ENCODE assay signal across 8 mouse cellular contexts in the genomic region with DNA sequence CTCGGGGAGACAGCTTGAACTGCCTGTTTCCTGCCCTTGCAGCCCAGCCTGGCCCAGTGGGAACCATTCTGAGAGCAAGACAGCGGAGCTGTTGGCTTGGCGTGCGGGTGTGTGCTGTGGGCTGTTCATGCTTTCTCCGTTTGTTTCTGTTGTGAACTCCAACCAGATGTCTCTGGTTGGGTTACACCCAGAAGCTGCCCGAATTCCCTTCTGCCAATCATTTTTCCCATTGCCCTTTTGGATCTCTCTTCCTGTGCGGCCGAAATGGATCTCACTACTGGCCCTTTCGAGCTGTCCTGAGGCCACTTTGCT. TPM values are rescaled to one million over a fixed set of nuclear protein-coding genes. Genes with fewer than 3 reads are reported as not detected.
A peak's percentile ranks its signal among the peaks of the same experiment; 100 is the strongest.
DNase-seq lines count a peak whose midpoint lies in the region; ATAC-seq and TF ChIP-seq lines count a peak whose summit lies in the region.

No protein-coding gene starts in this region.

- H3K27ac ChIP-seq in layer of hippocampus, adult 2 months, result peak overlapping the region; percentile 18; the same call in 1 of the 2 replicates
- peak overlapping the region; percentile 76 for H3K27ac ChIP-seq in embryonic facial prominence, embryonic 15.5 days (replicated peaks)
- H3K27ac ChIP-seq in hindbrain, embryonic 15.5 days (replicated peaks), result no peak overlapping the region
- H3K27ac ChIP-seq in lung, postnatal 0 days (ENCODE audit: low read length), result peak overlapping the region; percentile 77

- ATAC-seq in embryonic facial prominence, embryonic 15.5 days (ENCODE audit: insufficient number of reproducible peaks, low FRiP score, low TSS enrichment, low read depth), result no peak
- no peak for ATAC-seq in hindbrain, embryonic 15.5 days (ENCODE audit: low FRiP score, low read depth)
- no peak for ATAC-seq in lung, postnatal 0 days

- WGBS in embryonic facial prominence, embryonic 15.5 days, result 22% methylated on average over 9 of the region's 9 CpGs
- 56% methylated on average over 9 of the region's 9 CpGs for WGBS in hindbrain, embryonic 15.5 days
- 32% methylated on average over 9 of the region's 9 CpGs for WGBS in lung, postnatal 0 days

- TF ChIP-seq CTCF in layer of hippocampus, adult 2 months (conservative IDR thresholded peaks at IDR 0.05), result no peak
- TF ChIP-seq CTCF in lung, postnatal 0 days (IDR thresholded peaks at IDR 0.05), result no peak

- TF ChIP-seq EP300 in lung, postnatal 0 days (IDR thresholded peaks at IDR 0.05), result no peak

- H3K9me3 ChIP-seq in embryonic facial prominence, embryonic 15.5 days (replicated peaks), result no peaks in the 10 kb centered on the region
- no peaks in the 10 kb centered on the region for H3K9me3 ChIP-seq in hindbrain, embryonic 15.5 days
- no peaks in the 10 kb centered on the region for H3K9me3 ChIP-seq in lung, postnatal 0 days (ENCODE audit: low read length)

- H3K4me1 ChIP-seq in embryonic facial prominence, embryonic 15.5 days, result peaks cover 61% of the 10 kb centered on the region
- H3K4me1 ChIP-seq in hindbrain, embryonic 15.5 days (replicated peaks), result peaks cover 42% of the 10 kb centered on the region
- peaks cover 29% of the 10 kb centered on the region; the same call in 1 of the 2 replicates for H3K4me1 ChIP-seq in lung, postnatal 0 days (ENCODE audit: insufficient read depth, low read depth, low read length)

- H3K4me2 ChIP-seq in embryonic facial prominence, embryonic 15.5 days (replicated peaks), result peak overlapping the region; percentile 27
- H3K4me2 ChIP-seq in hindbrain, embryonic 15.5 days, result peak overlapping the region; percentile 82
- peak overlapping the region; percentile 81 for H3K4me2 ChIP-seq in lung, postnatal 0 days (replicated peaks; ENCODE audit: low read depth, low read length)

- no peak for DNase-seq in layer of hippocampus, adult 2 months (ENCODE audit: low spot score in 2 of 2)
- no peak for DNase-seq in layer of hippocampus, postnatal 10 days (ENCODE audit: low spot score in 2 of 2)
- peak; percentile 62 for DNase-seq in lung, postnatal 0 days (ENCODE audit: low spot score)
- no peak for DNase-seq in urinary bladder, adult 2 months (ENCODE audit: low spot score)
- no peak for DNase-seq in ovary, adult 18-20 months (ENCODE audit: low spot score)
- no peak for DNase-seq in right cerebral cortex, postnatal 4 days

- H3K4me3 ChIP-seq in layer of hippocampus, adult 2 months, result no peak overlapping the region
- H3K4me3 ChIP-seq in embryonic facial prominence, embryonic 15.5 days (replicated peaks), result no peak overlapping the region
- no peak overlapping the region for H3K4me3 ChIP-seq in hindbrain, embryonic 15.5 days
- H3K4me3 ChIP-seq in lung, postnatal 0 days (ENCODE audit: low read depth, low read length), result no peak overlapping the region; the same call in 1 of the 2 replicates

- no peaks in the 10 kb centered on the region for H3K36me3 ChIP-seq in embryonic facial prominence, embryonic 15.5 days
- H3K36me3 ChIP-seq in hindbrain, embryonic 15.5 days, result no peaks in the 10 kb centered on the region
- no peaks in the 10 kb centered on the region for H3K36me3 ChIP-seq in lung, postnatal 0 days (ENCODE audit: insufficient read depth, low read length)

- H3K9ac ChIP-seq in embryonic facial prominence, embryonic 15.5 days, result no peak overlapping the region
- H3K9ac ChIP-seq in hindbrain, embryonic 15.5 days, result no peak overlapping the region
- H3K9ac ChIP-seq in lung, postnatal 0 days (replicated peaks; ENCODE audit: low read depth), result peak overlapping the region; percentile 12; the same call in 1 of the 2 replicates

- H3K27me3 ChIP-seq in embryonic facial prominence, embryonic 15.5 days, result peaks cover 17% of the 10 kb centered on the region
- H3K27me3 ChIP-seq in hindbrain, embryonic 15.5 days, result 0 out of 2 replicates have a peak, but pooled peaks cover 6% of the 10 kb centered on the region
- no peaks in the 10 kb centered on the region for H3K27me3 ChIP-seq in lung, postnatal 0 days (replicated peaks; ENCODE audit: insufficient read depth, low read length)

RNA-seq across cellular contexts. Expression of gene Fam43a, which starts 4.0 kb away (rescaled TPM):
- total RNA-seq in layer of hippocampus, adult 2 months (2021), result 10 to 100 TPM in 1 of 2 experiments, 1 to 10 TPM in 1; 9.2 to 10.3 TPM
- total RNA-seq in layer of hippocampus, postnatal 10 days (2021), result 10 to 100 TPM; 14.8 to 16.9 TPM
- 26.6 and 28.5 TPM in 2 replicates for polyA plus RNA-seq in embryonic facial prominence, embryonic 15.5 days (2015; fragmentation: Nextera tagmentation; extraction: Ambion mirVana)
- polyA plus RNA-seq in hindbrain, embryonic 15.5 days (2015; fragmentation: Nextera tagmentation; extraction: Ambion mirVana), result 19.6 and 21.6 TPM in 2 replicates
- 19.5 and 20.9 TPM in 2 replicates for polyA plus RNA-seq in lung, postnatal 0 days (2015; fragmentation: Nextera tagmentation; extraction: Ambion mirVana)
- polyA plus RNA-seq in urinary bladder, adult 2 months (2012; rRNA removed), result 9.3 and 9.7 TPM in 2 replicates

RNA-seq across cellular contexts. Expression of gene Lsg1, which starts 16.1 kb away (rescaled TPM):
- total RNA-seq in layer of hippocampus, adult 2 months (2021), result 10 to 100 TPM; 16.7 to 20.7 TPM
- total RNA-seq in layer of hippocampus, postnatal 10 days (2021), result 10 to 100 TPM; 24.4 to 25.6 TPM
- 56.7 and 59.1 TPM in 2 replicates for polyA plus RNA-seq in embryonic facial prominence, embryonic 15.5 days (2015; fragmentation: Nextera tagmentation; extraction: Ambion mirVana)
- polyA plus RNA-seq in hindbrain, embryonic 15.5 days (2015; fragmentation: Nextera tagmentation; extraction: Ambion mirVana), result 45.5 and 45.7 TPM in 2 replicates
- 28.2 and 30.3 TPM in 2 replicates for polyA plus RNA-seq in lung, postnatal 0 days (2015; fragmentation: Nextera tagmentation; extraction: Ambion mirVana)
- 22.0 and 22.5 TPM in 2 replicates for polyA plus RNA-seq in urinary bladder, adult 2 months (2012; rRNA removed)

RNA-seq across cellular contexts. Expression of gene Tmem44, which starts 52.8 kb away (rescaled TPM):
- total RNA-seq in layer of hippocampus, adult 2 months (2021), result 10 to 100 TPM; 28.5 to 32.0 TPM
- 10 to 100 TPM; 55.9 to 61.6 TPM for total RNA-seq in layer of hippocampus, postnatal 10 days (2021)
- polyA plus RNA-seq in embryonic facial prominence, embryonic 15.5 days (2015; fragmentation: Nextera tagmentation; extraction: Ambion mirVana), result 18.6 and 19.1 TPM in 2 replicates
- 67.9 and 72.6 TPM in 2 replicates for polyA plus RNA-seq in hindbrain, embryonic 15.5 days (2015; fragmentation: Nextera tagmentation; extraction: Ambion mirVana)
- 17.9 and 21.0 TPM in 2 replicates for polyA plus RNA-seq in lung, postnatal 0 days (2015; fragmentation: Nextera tagmentation; extraction: Ambion mirVana)
- 6.2 and 6.3 TPM in 2 replicates for polyA plus RNA-seq in urinary bladder, adult 2 months (2012; rRNA removed)

Comparison
In these comparisons a context has a peak if more than half of its experiments do, and no peak if none do; other contexts are left out.
1. H3K4me2 ChIP-seq: peak in every context shown above with its lines; median percentile 82 in hindbrain, embryonic 15.5 days; 81 in lung, postnatal 0 days; 27 in embryonic facial prominence, embryonic 15.5 days.